Mouse (Mus musculus): ENCODE data around the gene Tmem119.

- TF ChIP-seq POLR2A (IDR thresholded peaks at IDR 0.05; ENCODE audit: insufficient read depth, low read length) (no peak), CTCF (IDR thresholded peaks at IDR 0.05; ENCODE audit: low read depth, low read length) (no peak)
These were observed 20.7 kb downstream of the Tmem119 start for GRCm38 (mm10) chr5:113779569-113779968.
